Mouse (Mus musculus): Measurements from ENCODE around the gene Cope.

DNA sequence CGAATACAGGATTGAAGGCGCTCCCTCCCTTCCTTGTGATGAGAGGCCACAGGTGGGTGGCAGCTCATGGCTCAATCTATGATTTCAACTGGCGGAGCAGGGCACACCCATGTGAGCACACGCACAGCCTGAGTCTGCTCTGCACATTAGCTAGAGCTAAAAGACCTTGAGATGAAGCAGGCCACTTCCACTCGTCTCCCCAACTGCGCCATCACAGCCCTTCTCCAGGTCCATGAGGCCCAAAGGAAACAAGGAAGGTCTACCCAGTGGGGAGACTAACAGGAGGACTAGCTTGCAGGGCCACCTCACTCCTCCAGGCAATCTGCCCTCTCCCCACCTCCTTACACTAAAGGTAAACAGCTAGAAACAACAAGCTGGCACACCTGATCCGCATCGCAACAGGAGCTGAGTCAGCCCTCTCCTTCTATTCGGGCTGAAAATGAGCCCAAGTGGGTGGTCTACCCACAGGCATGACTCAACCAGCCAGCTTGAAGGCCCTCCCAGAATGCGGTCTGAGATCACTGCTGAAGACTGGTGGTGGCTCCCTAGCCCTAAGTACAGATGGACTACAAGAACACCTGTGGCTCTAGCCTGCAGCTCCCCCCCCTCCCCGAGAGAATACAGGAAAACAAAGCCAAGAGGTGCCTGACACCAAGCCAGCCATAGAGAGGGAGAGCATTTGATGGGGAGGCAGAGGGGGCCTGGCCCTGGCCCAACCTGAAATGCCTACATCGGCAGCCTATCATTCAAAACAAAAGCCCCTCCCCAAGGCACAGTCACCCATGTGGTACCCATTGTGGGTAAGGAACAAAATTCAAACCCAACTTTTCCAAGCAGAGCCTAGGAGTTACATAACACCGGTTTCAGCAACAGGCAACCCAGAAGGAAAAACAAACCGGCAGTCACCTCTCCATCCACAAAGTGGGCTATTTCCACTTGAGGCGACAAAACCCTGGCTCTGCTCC, 49.0 kb downstream of the Cope start:
- TF ChIP-seq CTCF (IDR thresholded peaks at IDR 0.05; ENCODE audit: control insufficient read depth, insufficient read depth, low read length) (no peak), POLR2A (IDR thresholded peaks at IDR 0.05; ENCODE audit: borderline replicate concordance, control insufficient read depth, low read depth, low read length) (no peak)

All from bone marrow, adult 2 months (tissue).